13 mouse cellular contexts compared by ENCODE assay signal in genomic region chr6:39451033-39451432, GRCm38 (mm10). TPM values are rescaled to one million over a fixed set of nuclear protein-coding genes. Genes with fewer than 3 reads are reported as not detected.
DNase-seq lines count a peak whose midpoint lies in the region; ATAC-seq and TF ChIP-seq lines count a peak whose summit lies in the region.
"Had no signal": no experiment of that assay in that cellular context is flagged by ENCODE, and none has a peak within 500 bp of the region (broad histone marks: within the 10 kb centered on the region; RNA-seq: fewer than 3 reads in every experiment).

No protein-coding gene starts in this region.

- no peak overlapping the region for H3K4me3 ChIP-seq in forebrain, postnatal 0 days (ENCODE audit: low read depth, low read length)
- no peak overlapping the region for H3K4me3 ChIP-seq in forebrain, embryonic 14.5 days (ENCODE audit: low read depth, low read length)
- H3K4me3 ChIP-seq in lung, embryonic 14.5 days (ENCODE audit: low read depth, low read length) = no peak overlapping the region
- H3K4me3 ChIP-seq: lung, embryonic 15.5 days had no signal

- no peak overlapping the region for H3K4me2 ChIP-seq in forebrain, postnatal 0 days (ENCODE audit: low read depth)
- no peak overlapping the region for H3K4me2 ChIP-seq in forebrain, embryonic 14.5 days (ENCODE audit: low read length)
- H3K4me2 ChIP-seq in lung, embryonic 14.5 days = no peak overlapping the region
- H3K4me2 ChIP-seq: lung, embryonic 15.5 days had no signal

- no peaks in the 10 kb centered on the region for H3K27me3 ChIP-seq in forebrain, postnatal 0 days (ENCODE audit: insufficient read depth, low read length)
- no peaks in the 10 kb centered on the region for H3K27me3 ChIP-seq in forebrain, embryonic 14.5 days (replicated peaks; ENCODE audit: control insufficient read depth, insufficient read depth, low read length)
- H3K27me3 ChIP-seq in lung, embryonic 14.5 days (ENCODE audit: insufficient read depth, low read length) = no peaks in the 10 kb centered on the region
- H3K27me3 ChIP-seq: lung, embryonic 15.5 days had no signal

- no peaks in the 10 kb centered on the region for H3K9me3 ChIP-seq in forebrain, postnatal 0 days (ENCODE audit: low read length)
- no peaks in the 10 kb centered on the region for H3K9me3 ChIP-seq in forebrain, embryonic 14.5 days (replicated peaks; ENCODE audit: control insufficient read depth, low read length)
- H3K9me3 ChIP-seq in lung, embryonic 14.5 days (ENCODE audit: low read depth, low read length) = no peaks in the 10 kb centered on the region
- H3K9me3 ChIP-seq: lung, embryonic 15.5 days had no signal

- peak; percentile 33; the same call in 1 of the 2 replicates for TF ChIP-seq CTCF in forebrain, postnatal 0 days (IDR thresholded peaks at IDR 0.05; ENCODE audit: low read depth)
- no peak for TF ChIP-seq CTCF in lung, embryonic 14.5 days (IDR thresholded peaks at IDR 0.05; ENCODE audit: low read depth)

- no peak for ATAC-seq in forebrain, postnatal 0 days
- no peak for ATAC-seq in forebrain, embryonic 14.5 days
- ATAC-seq in lung, embryonic 14.5 days (ENCODE audit: insufficient read depth) = no peak
- ATAC-seq in megakaryocyte progenitor cell, adult 5-6 weeks (replicated peaks; ENCODE audit: poor library complexity) = peak; percentile 76

- no peak overlapping the region for H3K9ac ChIP-seq in forebrain, postnatal 0 days
- no peak overlapping the region for H3K9ac ChIP-seq in forebrain, embryonic 14.5 days (ENCODE audit: low read length)
- no peak overlapping the region for H3K9ac ChIP-seq in lung, embryonic 14.5 days
- H3K9ac ChIP-seq: lung, embryonic 15.5 days had no signal

- no peaks in the 10 kb centered on the region for H3K36me3 ChIP-seq in forebrain, postnatal 0 days (ENCODE audit: insufficient read depth)
- H3K36me3 ChIP-seq in forebrain, embryonic 14.5 days (ENCODE audit: control insufficient read depth, insufficient read depth, low read length) = no peaks in the 10 kb centered on the region
- H3K36me3 ChIP-seq in lung, embryonic 14.5 days (ENCODE audit: insufficient read depth) = no peaks in the 10 kb centered on the region
- H3K36me3 ChIP-seq: lung, embryonic 15.5 days had no signal

- H3K27ac ChIP-seq in forebrain, postnatal 0 days (ENCODE audit: low read depth, low read length) = no peak overlapping the region
- H3K27ac ChIP-seq in forebrain, embryonic 14.5 days (ENCODE audit: low read depth, low read length) = no peak overlapping the region
- H3K27ac ChIP-seq in lung, embryonic 14.5 days (ENCODE audit: low read depth) = no peak overlapping the region
- H3K27ac ChIP-seq: lung, embryonic 15.5 days had no signal

- DNase-seq in forebrain, postnatal 0 days = no peak
- DNase-seq in forebrain, embryonic 14.5 days (ENCODE audit: low spot score) = no peak
- peak; percentile 22 for DNase-seq in lung, embryonic 14.5 days
- no peak for DNase-seq in lung, postnatal 25 days (ENCODE audit: low spot score)
- peak; percentile 70 for DNase-seq in R1 (ENCODE audit: low read depth, low spot score)
- DNase-seq in cerebellum, adult 11-12 months = no peak
- DNase-seq in MN1 (ENCODE audit: low spot score) = no peak
- DNase-seq: adrenal gland, postnatal 10 days; cerebellum, adult 9-11 months; gastrocnemius, postnatal 10 days; kidney, postnatal 10 days had no signal

- no peaks in the 10 kb centered on the region for H3K4me1 ChIP-seq in forebrain, postnatal 0 days (ENCODE audit: insufficient read depth)
- H3K4me1 ChIP-seq in forebrain, embryonic 14.5 days (ENCODE audit: control insufficient read depth, insufficient read depth, low read length) = no peaks in the 10 kb centered on the region
- H3K4me1 ChIP-seq in lung, embryonic 14.5 days (ENCODE audit: insufficient read depth) = no peaks in the 10 kb centered on the region
- H3K4me1 ChIP-seq: lung, embryonic 15.5 days had no signal

- WGBS in forebrain, postnatal 0 days = 71% methylated on average over 3 of the region's 3 CpGs
- WGBS in forebrain, embryonic 14.5 days = 84% methylated on average over 3 of the region's 3 CpGs
- WGBS in lung, embryonic 14.5 days = 79% methylated on average over 3 of the region's 3 CpGs

RNA-seq across cellular contexts. Expression of gene Mkrn1, which starts 30.8 kb away (rescaled TPM):
- total RNA-seq in forebrain, postnatal 0 days (2014; rRNA removed) = 222 and 264 TPM in 2 replicates
- polyA plus RNA-seq in forebrain, postnatal 0 days (2015; fragmentation: Nextera tagmentation; extraction: Ambion mirVana) = 199 and 217 TPM in 2 replicates
- polyA plus RNA-seq in forebrain, embryonic 14.5 days (2014; fragmentation: Nextera tagmentation; extraction: Ambion mirVana) = 230 and 234 TPM in 2 replicates
- 59.6 and 61.2 TPM in 2 replicates for polyA plus RNA-seq in lung, embryonic 14.5 days (2014; fragmentation: Nextera tagmentation; extraction: Ambion mirVana)
- 43.6 and 49.2 TPM in 2 replicates for total RNA-seq in megakaryocyte progenitor cell, adult 5-6 weeks (2015)
- total RNA-seq in megakaryocyte progenitor cell, adult 5-6 weeks (2017) = 31.7 and 34.4 TPM in 2 replicates

Comparison
In these comparisons a context has a peak if more than half of its experiments do, and no peak if none do; other contexts are left out.
1. DNase-seq: peak in lung, embryonic 14.5 days (single experiment) and R1 (single experiment); none in forebrain, postnatal 0 days (single experiment), forebrain, embryonic 14.5 days (single experiment), lung, postnatal 25 days (single experiment), cerebellum, adult 11-12 months (single experiment) and MN1 (single experiment).